Mouse (Mus musculus): ENCODE results near the gene Pkig. TPM values are rescaled to one million over a fixed set of nuclear protein-coding genes. Genes with fewer than 3 reads are reported as not detected.

Pkig gene
- polyA plus RNA-seq, 1 experiment from 2014 or later = 84.9 TPM

GRCm38 (mm10) chr2:163660103-163660701, 2.0 kb downstream of the Pkig start:
- TF ChIP-seq EP300 (IDR thresholded peaks at IDR 0.05; ENCODE audit: low read depth) (no peak), CTCF (IDR thresholded peaks at IDR 0.05; ENCODE audit: low read depth) (no peak)
- WGBS (ENCODE audit: insufficient replicate concordance) = 50% methylated on average over 5 of the region's 5 CpGs
- no peaks in the 10 kb centered on the region for H3K9me3 ChIP-seq (ENCODE audit: low read length)
- no peak overlapping the region for H3K27ac ChIP-seq (ENCODE audit: low read depth)
- no peak overlapping the region; the same call in 1 of the 2 replicates for H3K9ac ChIP-seq (replicated peaks)
- H3K36me3 ChIP-seq (replicated peaks; ENCODE audit: insufficient read depth, low read length) = 0 out of 2 replicates have a peak, but pooled peaks cover 3% of the 10 kb centered on the region
- ATAC-seq (no peak), DNase-seq (no peak)
- H3K4me1 ChIP-seq (ENCODE audit: insufficient read depth) = peaks cover 42% of the 10 kb centered on the region
- no peaks in the 10 kb centered on the region for H3K27me3 ChIP-seq (ENCODE audit: insufficient read depth, low read length)
- no peak overlapping the region for H3K4me3 ChIP-seq (ENCODE audit: low read depth, low read length)
- H3K4me2 ChIP-seq (ENCODE audit: low read depth, low read length) = peak overlapping the region; percentile 81

- Histone ChIP-seq H3K27ac (ENCODE audit: low read depth) (peak overlapping the region; percentile 42; the same call in 1 of the 2 replicates), H3K36me3 (replicated peaks; ENCODE audit: insufficient read depth, low read length) (0 out of 2 replicates have a peak, but pooled peaks cover 3% of the 10 kb centered on the region), H3K4me2 (ENCODE audit: low read depth, low read length) (peak overlapping the region; percentile 20), H3K4me1 (ENCODE audit: insufficient read depth) (peaks cover 46% of the 10 kb centered on the region), H3K27me3 (ENCODE audit: insufficient read depth, low read length) (no peaks in the 10 kb centered on the region), H3K4me3 (ENCODE audit: low read depth, low read length) (no peak overlapping the region), H3K9ac (replicated peaks) (no peak overlapping the region), H3K9me3 (ENCODE audit: low read length) (no peaks in the 10 kb centered on the region)
- TF ChIP-seq CTCF (IDR thresholded peaks at IDR 0.05; ENCODE audit: low read depth) = no peak
- ATAC-seq (no peak), DNase-seq (no peak)
- WGBS (ENCODE audit: insufficient replicate concordance) = 73% methylated on average over 6 of the region's 6 CpGs
These were observed 3.2 kb downstream of the Pkig start for GRCm38 (mm10) chr2:163661371-163661850.

DNA sequence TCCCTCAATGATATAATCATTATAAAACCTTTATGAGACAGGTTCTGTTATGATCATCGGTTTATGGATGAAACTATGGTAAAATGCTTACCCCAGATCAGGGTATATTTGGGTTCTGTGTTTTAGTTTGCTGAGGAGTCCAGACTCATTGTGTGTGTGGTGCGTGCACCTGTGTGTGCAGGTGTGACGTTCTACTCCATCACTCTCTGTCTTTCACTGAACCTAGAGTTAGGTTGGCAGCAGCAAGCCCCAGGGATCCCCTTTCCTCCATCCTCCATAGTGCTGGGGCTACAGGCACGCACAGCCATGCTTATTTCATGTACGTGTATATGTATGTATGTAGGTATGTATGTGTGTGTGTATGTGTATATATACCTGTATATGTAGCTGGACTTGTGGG, 3.9 kb downstream of the Pkig start:
- no peak overlapping the region for H3K4me3 ChIP-seq (ENCODE audit: low read depth, low read length)

GRCm38 (mm10) chr2:163662698-163663221, 4.6 kb downstream of the Pkig start:
- peaks cover 46% of the 10 kb centered on the region for H3K4me1 ChIP-seq (ENCODE audit: insufficient read depth)
- H3K36me3 ChIP-seq (replicated peaks; ENCODE audit: insufficient read depth, low read length) = 0 out of 2 replicates have a peak, but pooled peaks cover 3% of the 10 kb centered on the region
- H3K9me3 ChIP-seq (ENCODE audit: low read length) = no peaks in the 10 kb centered on the region
- TF ChIP-seq CTCF (IDR thresholded peaks at IDR 0.05; ENCODE audit: low read depth) (no peak), EP300 (IDR thresholded peaks at IDR 0.05; ENCODE audit: low read depth) (peak; percentile 49; the same call in 1 of the 2 replicates)
- WGBS (ENCODE audit: insufficient replicate concordance) = 40% methylated on average over 2 of the region's 2 CpGs
- H3K4me2 ChIP-seq (ENCODE audit: low read depth, low read length) = no peak overlapping the region
- H3K27me3 ChIP-seq (ENCODE audit: insufficient read depth, low read length) = no peaks in the 10 kb centered on the region
- ATAC-seq (peak; percentile 26; the same call in 1 of the 2 replicates), DNase-seq (peak; percentile 47)
- H3K9ac ChIP-seq (replicated peaks) = no peak overlapping the region
- peak overlapping the region; percentile 66 for H3K27ac ChIP-seq (ENCODE audit: low read depth)
- H3K4me3 ChIP-seq (ENCODE audit: low read depth, low read length) = no peak overlapping the region

More for the DNA sequence above, 3.9 kb downstream of the Pkig start:
- Histone ChIP-seq H3K4me1 (ENCODE audit: insufficient read depth) (peaks cover 46% of the 10 kb centered on the region), H3K36me3 (replicated peaks; ENCODE audit: insufficient read depth, low read length) (0 out of 2 replicates have a peak, but pooled peaks cover 3% of the 10 kb centered on the region), H3K9ac (replicated peaks) (no peak overlapping the region), H3K9me3 (ENCODE audit: low read length) (no peaks in the 10 kb centered on the region), H3K27me3 (ENCODE audit: insufficient read depth, low read length) (no peaks in the 10 kb centered on the region), H3K27ac (ENCODE audit: low read depth) (peak overlapping the region; percentile 66), H3K4me2 (ENCODE audit: low read depth, low read length) (peak overlapping the region; percentile 30)
- DNase-seq (no peak), ATAC-seq (no peak)
- 88% methylated on average over 5 of the region's 5 CpGs for WGBS (ENCODE audit: insufficient replicate concordance)
- no peak for TF ChIP-seq CTCF (IDR thresholded peaks at IDR 0.05; ENCODE audit: low read depth)
- no peak for TF ChIP-seq EP300 (IDR thresholded peaks at IDR 0.05; ENCODE audit: low read depth)

- 0 out of 2 replicates have a peak, but pooled peaks cover 3% of the 10 kb centered on the region for H3K36me3 ChIP-seq (replicated peaks; ENCODE audit: insufficient read depth, low read length)
- H3K4me3 ChIP-seq (ENCODE audit: low read depth, low read length) = no peak overlapping the region
- H3K27me3 ChIP-seq (ENCODE audit: insufficient read depth, low read length) = no peaks in the 10 kb centered on the region
- no peak overlapping the region for H3K9ac ChIP-seq (replicated peaks)
- H3K4me1 ChIP-seq (ENCODE audit: insufficient read depth) = peaks cover 46% of the 10 kb centered on the region
- 72% methylated on average over 3 of the region's 3 CpGs for WGBS (ENCODE audit: insufficient replicate concordance)
- H3K9me3 ChIP-seq (ENCODE audit: low read length) = no peaks in the 10 kb centered on the region
- ATAC-seq (no peak), DNase-seq (no peak)
- no peak overlapping the region for H3K4me2 ChIP-seq (ENCODE audit: low read depth, low read length)
- TF ChIP-seq EP300 (IDR thresholded peaks at IDR 0.05; ENCODE audit: low read depth) (no peak), CTCF (IDR thresholded peaks at IDR 0.05; ENCODE audit: low read depth) (no peak)
- H3K27ac ChIP-seq (ENCODE audit: low read depth) = no peak overlapping the region
These were observed 5.7 kb downstream of the Pkig start for GRCm38 (mm10) chr2:163663930-163664329.

DNA sequence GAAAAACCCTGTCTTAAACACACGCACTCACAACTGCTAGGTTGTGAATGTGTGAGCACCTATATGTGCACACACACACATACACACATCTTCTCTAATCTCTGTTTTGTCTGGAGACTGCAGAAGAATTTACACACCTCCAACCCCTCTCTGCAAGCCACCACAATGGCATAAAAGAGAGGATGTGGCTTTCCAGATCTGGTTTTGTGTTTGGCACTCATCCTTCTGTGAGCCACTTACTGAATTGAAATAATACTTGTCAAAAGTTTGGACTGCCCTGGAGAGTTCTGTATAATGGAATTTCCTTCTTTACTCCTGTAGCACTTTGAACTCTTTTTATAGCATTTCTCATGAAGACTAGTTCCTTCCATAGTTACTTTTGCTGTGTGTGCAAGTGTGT, 8.9 kb downstream of the Pkig start:
- Histone ChIP-seq H3K4me2 (ENCODE audit: low read depth, low read length) (no peak overlapping the region), H3K9ac (replicated peaks) (no peak overlapping the region), H3K4me1 (ENCODE audit: insufficient read depth) (peaks cover 25% of the 10 kb centered on the region), H3K36me3 (replicated peaks; ENCODE audit: insufficient read depth, low read length) (0 out of 2 replicates have a peak, but pooled peaks cover 6% of the 10 kb centered on the region), H3K27me3 (ENCODE audit: insufficient read depth, low read length) (no peaks in the 10 kb centered on the region), H3K4me3 (ENCODE audit: low read depth, low read length) (no peak overlapping the region), H3K27ac (ENCODE audit: low read depth) (no peak overlapping the region), H3K9me3 (ENCODE audit: low read length) (no peaks in the 10 kb centered on the region)
- ATAC-seq (no peak), DNase-seq (no peak)
- WGBS (ENCODE audit: insufficient replicate concordance) = 83% methylated on average over 1 of the region's 1 CpGs
- no peak for TF ChIP-seq EP300 (IDR thresholded peaks at IDR 0.05; ENCODE audit: low read depth)
- TF ChIP-seq CTCF (IDR thresholded peaks at IDR 0.05; ENCODE audit: low read depth) = no peak

Data from liver, postnatal 0 days (tissue).